Mouse (Mus musculus): ENCODE measurements at regions not wholly inside any gene's neighbourhood (a gene's known extent, or its start where the extent isn't known, plus 50 kb on each side); places are given as distances from the start of the nearest gene placed in this dataset.

- TF ChIP-seq POLR2A (IDR thresholded peaks at IDR 0.05; ENCODE audit: extremely low read depth, insufficient read depth, low read length): no peak
- no peak for TF ChIP-seq CTCF (IDR thresholded peaks at IDR 0.05; ENCODE audit: extremely low read depth, insufficient read depth, low read length)
- no peak overlapping the region for H3K4me3 ChIP-seq (ENCODE audit: insufficient read depth, low read length)
- H3K27ac ChIP-seq (ENCODE audit: insufficient read depth, low read length): no peak overlapping the region
- H3K4me1 ChIP-seq (ENCODE audit: control insufficient read depth, insufficient read depth, low read length): no peaks in the 10 kb centered on the region
Observed at GRCm38 (mm10) chr10:122561924-122562323, 113.6 kb downstream of the Avpr1a start.

- Histone ChIP-seq H3K27ac (ENCODE audit: insufficient read depth, low read length) (no peak overlapping the region), H3K4me1 (ENCODE audit: control insufficient read depth, insufficient read depth, low read length) (no peaks in the 10 kb centered on the region), H3K4me3 (ENCODE audit: insufficient read depth, low read length) (no peak overlapping the region)
- TF ChIP-seq CTCF (IDR thresholded peaks at IDR 0.05; ENCODE audit: extremely low read depth, insufficient read depth, low read length): no peak
- TF ChIP-seq POLR2A (IDR thresholded peaks at IDR 0.05; ENCODE audit: extremely low read depth, insufficient read depth, low read length): no peak
Observed at GRCm38 (mm10) chr10:122562542-122562941, 114.2 kb downstream of the Avpr1a start.

- no peak for TF ChIP-seq CTCF (IDR thresholded peaks at IDR 0.05; ENCODE audit: extremely low read depth, insufficient read depth, low read length)
- TF ChIP-seq POLR2A (IDR thresholded peaks at IDR 0.05; ENCODE audit: extremely low read depth, insufficient read depth, low read length): no peak
- Histone ChIP-seq H3K27ac (ENCODE audit: insufficient read depth, low read length) (no peak overlapping the region), H3K4me1 (ENCODE audit: control insufficient read depth, insufficient read depth, low read length) (no peaks in the 10 kb centered on the region), H3K4me3 (ENCODE audit: insufficient read depth, low read length) (no peak overlapping the region)
Observed at GRCm38 (mm10) chr10:122563973-122564372, 114.6 kb upstream of the Ppm1h start.

GRCm38 (mm10) chr10:122564473-122564872 is 114.1 kb upstream of the Ppm1h start:
- Histone ChIP-seq H3K4me3 (ENCODE audit: insufficient read depth, low read length) (no peak overlapping the region), H3K4me1 (ENCODE audit: control insufficient read depth, insufficient read depth, low read length) (no peaks in the 10 kb centered on the region), H3K27ac (ENCODE audit: insufficient read depth, low read length) (no peak overlapping the region)
- no peak for TF ChIP-seq POLR2A (IDR thresholded peaks at IDR 0.05; ENCODE audit: extremely low read depth, insufficient read depth, low read length)
- TF ChIP-seq CTCF (IDR thresholded peaks at IDR 0.05; ENCODE audit: extremely low read depth, insufficient read depth, low read length): no peak

- TF ChIP-seq CTCF (IDR thresholded peaks at IDR 0.05; ENCODE audit: extremely low read depth, insufficient read depth, low read length) (no peak), POLR2A (IDR thresholded peaks at IDR 0.05; ENCODE audit: extremely low read depth, insufficient read depth, low read length) (no peak)
- Histone ChIP-seq H3K4me3 (ENCODE audit: insufficient read depth, low read length) (no peak overlapping the region), H3K4me1 (ENCODE audit: control insufficient read depth, insufficient read depth, low read length) (peaks cover 1% of the 10 kb centered on the region; the same call in 1 of the 2 replicates), H3K27ac (ENCODE audit: insufficient read depth, low read length) (no peak overlapping the region)
Observed at GRCm38 (mm10) chr10:122566601-122567000, 112.0 kb upstream of the Ppm1h start.

- TF ChIP-seq POLR2A (IDR thresholded peaks at IDR 0.05; ENCODE audit: extremely low read depth, insufficient read depth, low read length): no peak
- no peak for TF ChIP-seq CTCF (IDR thresholded peaks at IDR 0.05; ENCODE audit: extremely low read depth, insufficient read depth, low read length)
- H3K4me1 ChIP-seq (ENCODE audit: control insufficient read depth, insufficient read depth, low read length): peaks cover 1% of the 10 kb centered on the region; the same call in 1 of the 2 replicates
- no peak overlapping the region for H3K27ac ChIP-seq (ENCODE audit: insufficient read depth, low read length)
- H3K4me3 ChIP-seq (ENCODE audit: insufficient read depth, low read length): no peak overlapping the region
Observed at GRCm38 (mm10) chr10:122569546-122570202, 108.9 kb upstream of the Ppm1h start.

GRCm38 (mm10) chr10:122570909-122571551 is 107.5 kb upstream of the Ppm1h start:
- no peak overlapping the region for H3K27ac ChIP-seq (ENCODE audit: insufficient read depth, low read length)
- no peak for TF ChIP-seq POLR2A (IDR thresholded peaks at IDR 0.05; ENCODE audit: extremely low read depth, insufficient read depth, low read length)
- TF ChIP-seq CTCF (IDR thresholded peaks at IDR 0.05; ENCODE audit: extremely low read depth, insufficient read depth, low read length): no peak
- H3K4me3 ChIP-seq (ENCODE audit: insufficient read depth, low read length): no peak overlapping the region
- H3K4me1 ChIP-seq (ENCODE audit: control insufficient read depth, insufficient read depth, low read length): peaks cover 1% of the 10 kb centered on the region; the same call in 1 of the 2 replicates

- Histone ChIP-seq H3K4me1 (ENCODE audit: control insufficient read depth, insufficient read depth, low read length) (no peaks in the 10 kb centered on the region), H3K27ac (ENCODE audit: insufficient read depth, low read length) (no peak overlapping the region), H3K4me3 (ENCODE audit: insufficient read depth, low read length) (no peak overlapping the region)
- TF ChIP-seq CTCF (IDR thresholded peaks at IDR 0.05; ENCODE audit: extremely low read depth, insufficient read depth, low read length): no peak
- no peak for TF ChIP-seq POLR2A (IDR thresholded peaks at IDR 0.05; ENCODE audit: extremely low read depth, insufficient read depth, low read length)
Observed at GRCm38 (mm10) chr10:122576171-122577063, 102.1 kb upstream of the Ppm1h start.

GRCm38 (mm10) chr10:122578209-122579001 is 100.2 kb upstream of the Ppm1h start:
- TF ChIP-seq POLR2A (IDR thresholded peaks at IDR 0.05; ENCODE audit: extremely low read depth, insufficient read depth, low read length) (no peak), CTCF (IDR thresholded peaks at IDR 0.05; ENCODE audit: extremely low read depth, insufficient read depth, low read length) (no peak)
- H3K4me3 ChIP-seq (ENCODE audit: insufficient read depth, low read length): no peak overlapping the region
- H3K27ac ChIP-seq (ENCODE audit: insufficient read depth, low read length): no peak overlapping the region

More at GRCm38 (mm10) chr10:122578209-122579001, 100.2 kb upstream of the Ppm1h start:
- H3K4me1 ChIP-seq (ENCODE audit: control insufficient read depth, insufficient read depth, low read length): no peaks in the 10 kb centered on the region

Measured in cortical plate, adult 2 months (tissue).